Mouse (Mus musculus): ENCODE measurements at regions not wholly inside any gene's neighbourhood (a gene's known extent, or its start where the extent isn't known, plus 50 kb on each side); places are given as distances from the start of the nearest gene placed in this dataset.

DNA sequence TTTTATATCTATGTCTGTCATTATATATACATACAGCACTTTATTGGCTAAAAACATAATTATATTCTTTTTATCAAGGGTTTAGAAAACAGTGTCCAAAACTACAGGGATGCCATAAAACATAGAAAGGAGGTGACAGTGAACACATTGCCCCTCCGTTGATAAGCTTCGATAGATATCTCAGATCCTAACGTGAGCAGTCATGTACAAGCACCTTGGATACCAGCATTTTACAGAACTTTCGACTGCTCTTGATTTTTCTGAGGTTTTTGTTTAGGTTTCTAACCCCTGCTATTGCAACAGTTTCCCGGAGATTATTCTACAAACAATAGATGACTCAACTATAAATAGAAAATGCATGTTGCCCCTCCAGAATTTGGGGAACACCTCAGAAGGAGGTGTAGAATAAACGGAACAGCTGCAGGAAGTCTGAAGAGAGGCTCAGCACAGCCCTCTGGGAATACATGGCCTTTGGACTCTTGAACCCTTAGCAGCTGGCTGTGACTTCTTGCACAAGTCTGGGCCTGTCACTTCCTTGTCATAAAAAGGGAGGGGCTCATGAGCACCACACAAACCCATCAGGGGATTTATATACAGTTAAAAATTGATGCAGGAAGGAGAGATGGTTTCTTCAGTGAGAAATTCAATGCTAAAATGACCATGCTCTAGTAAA lies 87.1 kb upstream of the Gpc5 start:
- TF ChIP-seq CTCF (IDR thresholded peaks at IDR 0.05; ENCODE audit: borderline replicate concordance, control insufficient read depth, extremely low read depth, insufficient read depth, low read length, poor library complexity) (no peak), POLR2A (IDR thresholded peaks at IDR 0.05; ENCODE audit: control insufficient read depth, extremely low read depth, insufficient read depth, low read length, poor library complexity) (no peak)
